Mouse (Mus musculus): ENCODE results near the gene Bicd2. TPM values are rescaled to one million over a fixed set of nuclear protein-coding genes. Genes with fewer than 3 reads are reported as not detected.

Bicd2 gene
- polyA plus RNA-seq, 1 experiment = 63.2 TPM

GRCm38 (mm10) chr13:49436170-49436569 lies 94.8 kb downstream of the Bicd2 start:
- no peaks in the 10 kb centered on the region for H3K4me1 ChIP-seq (ENCODE audit: control insufficient read depth, insufficient read depth, low read length)
- WGBS = 70% methylated on average over 4 of the region's 4 CpGs
- DNase-seq = no peak
- TF ChIP-seq CTCF (IDR thresholded peaks at IDR 0.05; ENCODE audit: insufficient read depth, low read length) (no peak), POLR2A (IDR thresholded peaks at IDR 0.05; ENCODE audit: borderline replicate concordance, extremely low read depth, low read depth, low read length) (no peak)
- no peak overlapping the region for H3K4me3 ChIP-seq (replicated peaks; ENCODE audit: extremely low read depth, low read depth, low read length)

Other genes with a start within 250 kb of the Bicd2 start
- 1.5 and 4.2 TPM in 2 replicates for gene Wnk2, start 193.6 kb upstream of the Bicd2 start, polyA plus RNA-seq (2012; rRNA removed)
- 161 and 222 TPM in 2 replicates for gene Ninj1, start 154.1 kb upstream of the Bicd2 start, polyA plus RNA-seq (2012; rRNA removed)
- gene Card19, start 125.5 kb upstream of the Bicd2 start, polyA plus RNA-seq (2012; rRNA removed) = 142 and 178 TPM in 2 replicates
- gene Susd3, start 92.9 kb upstream of the Bicd2 start, polyA plus RNA-seq (2012; rRNA removed) = 7.1 and 7.9 TPM in 2 replicates
- 2.8 and 4.1 TPM in 2 replicates for gene Fgd3, start 21.3 kb upstream of the Bicd2 start, polyA plus RNA-seq (2012; rRNA removed)
- gene Ippk, start 79.7 kb downstream of the Bicd2 start, polyA plus RNA-seq (2012; rRNA removed) = 4.9 and 7.3 TPM in 2 replicates
- gene Tes3-ps, start 151.7 kb downstream of the Bicd2 start, polyA plus RNA-seq (2012; rRNA removed) = not detected in 2 replicates
- 3.1 and 7.5 TPM in 2 replicates for gene Ecm2, start 163.2 kb downstream of the Bicd2 start, polyA plus RNA-seq (2012; rRNA removed)
- gene Aspn, start 202.9 kb downstream of the Bicd2 start, polyA plus RNA-seq (2012; rRNA removed) = 0.98 and 4.0 TPM in 2 replicates
- gene Omd, start 240.9 kb downstream of the Bicd2 start, polyA plus RNA-seq (2012; rRNA removed) = 0.23 and 0.73 TPM in 2 replicates